Mouse (Mus musculus): ENCODE results near the gene Nfix.

Gene Nfix

DNA sequence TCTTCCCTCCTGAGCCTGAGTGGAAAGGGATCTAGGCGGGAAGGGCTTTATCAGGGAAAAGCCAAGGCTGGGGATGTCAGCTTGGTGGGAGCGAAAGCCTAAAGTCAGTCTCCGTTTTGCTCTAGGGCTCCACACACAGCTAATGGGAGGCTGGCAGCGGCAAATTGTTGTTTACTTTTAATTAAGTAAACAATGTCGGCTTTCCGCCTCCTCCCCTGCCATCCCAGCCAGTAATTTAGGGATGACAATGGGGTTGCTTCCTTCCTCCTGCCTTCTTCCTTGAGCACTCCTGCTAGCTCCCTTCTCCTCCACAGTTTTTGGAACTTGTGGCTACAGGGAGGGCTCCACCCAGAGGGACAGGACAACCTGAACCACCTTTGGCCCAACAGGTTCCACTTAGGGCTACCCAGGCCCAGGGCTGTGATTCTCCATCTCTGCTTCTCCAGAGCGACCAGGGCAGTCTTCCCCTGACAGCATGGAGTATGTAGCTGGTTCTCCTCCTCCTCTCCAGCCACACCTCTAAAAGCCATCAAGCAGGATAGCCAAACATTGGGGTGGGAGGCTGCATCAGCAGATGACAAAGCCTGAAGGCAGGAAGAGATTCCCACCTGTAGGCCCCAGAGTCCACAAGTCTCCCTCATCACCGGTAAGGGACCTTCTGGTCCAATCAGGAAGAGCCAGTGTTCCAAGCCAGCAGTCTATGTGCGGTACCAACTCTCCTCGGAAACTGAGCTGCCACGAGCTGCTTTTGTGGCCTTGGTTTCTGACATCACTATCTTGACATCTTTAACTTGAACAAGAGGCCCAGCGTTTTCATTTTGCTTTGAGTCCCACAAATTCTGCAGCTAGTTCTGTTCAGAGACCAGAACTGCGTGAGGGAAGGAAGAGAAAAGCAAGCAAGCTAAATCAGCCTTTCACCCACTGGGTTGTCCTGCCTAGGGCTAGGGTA is 59.0 kb downstream of the Nfix start:
- in situ Hi-C loops (cut with MseI, MboI) = no loop called here

DNA sequence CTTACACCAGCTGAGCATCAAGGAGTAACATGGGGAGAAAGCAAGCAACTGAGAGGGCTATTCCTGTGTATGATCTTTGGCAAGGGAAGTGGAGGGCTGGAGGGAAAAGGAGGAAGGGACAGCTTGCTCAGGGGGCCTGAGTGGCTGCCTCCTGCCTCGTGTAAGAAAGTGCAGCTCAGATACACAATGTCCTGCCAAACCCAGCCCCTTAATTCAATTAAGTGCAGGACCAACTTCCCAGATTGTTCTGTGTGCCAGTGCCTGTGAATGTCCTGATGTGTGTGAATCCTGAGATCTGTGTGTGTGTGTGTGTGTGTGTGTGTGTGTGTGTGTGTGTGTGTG is 60.8 kb downstream of the Nfix start:
- in situ Hi-C loops (cut with MseI, MboI) = no loop called here

DNA sequence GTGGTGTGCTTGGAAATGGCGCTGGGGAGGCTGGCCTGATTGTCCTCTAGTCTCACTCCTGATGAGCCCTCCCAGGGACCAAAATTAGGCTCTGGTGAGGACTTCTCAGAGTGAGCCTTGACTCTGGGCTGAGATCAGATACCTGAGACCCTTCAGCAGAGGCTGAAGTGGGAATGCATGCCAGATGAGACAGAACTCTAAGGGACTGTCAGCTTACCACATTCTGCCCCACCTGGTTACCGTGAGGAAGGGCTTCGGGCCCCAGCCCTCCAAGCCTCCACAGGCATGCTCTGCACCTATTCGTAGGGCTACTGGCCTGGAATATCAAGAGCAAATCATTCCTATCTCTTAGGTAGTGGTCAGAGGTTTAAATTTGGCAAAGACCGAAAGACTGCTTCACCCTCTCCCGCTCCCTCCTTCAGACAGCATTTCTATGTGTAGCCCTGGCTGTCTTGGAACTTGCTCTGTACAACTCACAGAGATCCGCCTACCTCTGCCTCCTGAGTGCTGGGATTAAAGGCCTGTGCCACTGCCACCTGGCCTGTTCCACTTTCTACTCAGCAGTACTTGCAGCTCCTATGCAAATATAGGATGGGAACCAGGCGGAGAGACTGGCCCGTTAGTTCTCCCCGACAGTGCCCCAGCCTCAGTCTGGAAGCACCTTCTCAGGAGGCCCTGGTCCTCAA is 61.3 kb downstream of the Nfix start:
- in situ Hi-C loops (cut with MseI, MboI) = no loop called here

DNA sequence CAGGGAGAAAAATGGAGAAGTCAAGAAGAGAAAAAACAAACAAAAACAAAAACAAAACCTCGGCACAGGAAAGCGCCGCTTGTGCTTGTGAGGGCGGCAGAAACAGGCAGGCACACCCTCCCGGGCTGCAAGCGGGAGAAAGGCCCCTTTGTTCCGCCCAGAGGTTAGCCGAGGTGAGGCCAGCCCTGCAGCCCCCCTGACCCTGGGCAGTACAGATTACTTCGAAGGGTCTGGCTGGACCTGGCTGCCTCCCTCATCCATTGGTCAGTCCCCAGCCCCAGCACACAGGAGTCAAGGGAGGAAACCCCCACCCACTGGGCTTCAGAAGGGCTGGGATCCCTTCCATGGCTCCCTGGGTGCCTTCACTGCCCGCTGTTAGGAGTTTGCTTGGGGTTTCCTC is 61.9 kb downstream of the Nfix start:
- in situ Hi-C loops (cut with MseI, MboI) = no loop called here

DNA sequence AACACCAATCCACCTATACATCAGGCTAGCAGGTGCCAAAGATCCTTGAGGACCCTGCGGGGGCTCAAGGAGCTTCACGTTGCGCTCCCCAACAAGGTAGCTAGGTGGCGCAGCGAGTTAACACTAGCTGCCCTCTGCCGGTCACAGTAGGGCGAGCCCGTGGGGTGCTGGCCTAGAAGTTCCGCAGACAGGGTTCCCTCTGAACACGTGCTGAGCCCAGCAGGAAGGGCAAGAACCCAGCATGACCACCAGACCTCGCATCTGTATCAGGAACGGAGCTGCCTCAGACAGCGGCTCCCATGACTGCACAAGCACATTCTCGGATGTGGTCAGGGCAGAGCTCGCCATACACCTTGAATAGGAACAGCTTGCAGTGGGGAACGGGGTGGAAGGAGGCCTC is 62.5 kb downstream of the Nfix start:
- in situ Hi-C loops (cut with MseI, MboI) = no loop called here

DNA sequence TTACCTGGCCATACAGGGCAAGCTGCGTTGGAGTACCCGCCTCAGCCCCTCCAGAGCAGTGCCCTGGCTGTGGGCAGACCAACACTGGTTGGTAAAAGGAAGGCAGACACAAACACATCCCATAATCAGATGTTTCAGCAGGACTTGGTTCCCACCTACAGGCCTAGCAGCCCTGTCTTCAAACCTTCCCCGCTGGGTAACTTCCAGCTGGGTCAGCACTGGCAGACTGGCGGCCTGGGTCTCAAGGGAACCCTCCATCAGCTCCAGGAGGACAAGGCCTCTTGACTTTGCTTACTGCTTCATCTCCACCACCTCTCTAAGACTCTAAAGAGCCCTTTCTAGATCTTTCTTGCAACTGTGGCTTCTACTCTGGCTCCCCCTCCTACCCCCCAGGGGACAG is 63.6 kb downstream of the Nfix start:
- in situ Hi-C loops (cut with MseI, MboI) = no loop called here

DNA sequence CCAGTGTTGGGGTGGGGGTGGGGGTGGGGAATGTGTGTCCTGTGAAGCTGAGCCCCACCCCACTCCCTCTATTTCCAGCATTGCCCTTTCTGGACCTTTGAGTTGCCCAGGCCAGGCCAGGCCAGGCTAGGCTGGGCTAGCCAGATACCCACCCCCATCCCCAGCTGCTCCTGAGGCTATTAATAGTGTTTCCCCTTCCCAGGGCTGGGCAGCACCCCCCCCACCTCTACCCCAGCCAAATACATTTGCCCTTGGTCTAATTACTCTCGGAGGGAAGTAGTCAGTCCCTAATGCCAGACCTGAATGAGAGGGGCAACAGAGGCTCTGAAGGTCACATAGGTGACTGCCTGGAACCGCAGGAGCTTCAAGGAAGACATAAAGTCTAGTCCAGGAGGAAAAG is 64.5 kb downstream of the Nfix start:
- in situ Hi-C loops (cut with MseI, MboI) = no loop called here

DNA sequence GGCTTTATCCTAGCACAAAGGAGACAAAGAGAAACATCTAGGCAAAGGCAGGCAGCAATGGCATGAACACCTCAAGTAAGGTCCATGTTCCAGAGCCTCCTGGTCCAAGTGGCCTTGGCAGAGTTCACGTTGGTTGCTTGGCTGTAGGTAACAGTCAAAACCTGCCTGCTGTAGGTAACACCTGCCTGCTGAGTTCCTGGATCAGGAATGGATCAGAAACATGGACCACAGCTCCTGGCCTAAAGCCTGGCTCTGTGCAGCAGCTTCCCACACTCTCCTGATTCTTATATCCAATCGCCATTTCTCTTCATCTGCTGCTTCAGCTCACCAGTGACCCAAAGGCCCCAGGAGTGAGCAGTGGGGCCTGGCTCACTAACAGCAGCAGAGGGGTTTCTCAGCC is 65.5 kb downstream of the Nfix start:
- in situ Hi-C loops (cut with MseI, MboI) = no loop called here

DNA sequence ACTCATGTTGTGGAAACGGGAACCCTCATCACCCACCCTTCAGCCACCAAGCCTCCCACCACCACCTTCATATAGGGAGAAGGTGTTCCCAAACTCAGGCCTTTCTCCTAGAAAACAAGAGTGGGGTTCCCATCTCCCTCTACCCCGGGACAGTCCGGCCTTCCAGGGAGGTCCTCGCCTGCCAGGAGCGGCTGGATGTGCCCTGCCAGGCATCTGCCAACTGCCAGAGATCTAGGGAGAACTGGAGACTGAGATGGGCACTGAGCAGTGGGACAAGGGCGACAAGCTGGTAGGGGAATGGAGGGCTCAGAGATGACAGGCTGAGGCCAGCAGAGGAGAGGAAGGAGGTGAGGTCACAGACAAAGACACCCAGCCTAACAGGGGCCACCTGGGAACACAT is 66.2 kb downstream of the Nfix start:
- in situ Hi-C loops (cut with MseI, MboI) = no loop called here

DNA sequence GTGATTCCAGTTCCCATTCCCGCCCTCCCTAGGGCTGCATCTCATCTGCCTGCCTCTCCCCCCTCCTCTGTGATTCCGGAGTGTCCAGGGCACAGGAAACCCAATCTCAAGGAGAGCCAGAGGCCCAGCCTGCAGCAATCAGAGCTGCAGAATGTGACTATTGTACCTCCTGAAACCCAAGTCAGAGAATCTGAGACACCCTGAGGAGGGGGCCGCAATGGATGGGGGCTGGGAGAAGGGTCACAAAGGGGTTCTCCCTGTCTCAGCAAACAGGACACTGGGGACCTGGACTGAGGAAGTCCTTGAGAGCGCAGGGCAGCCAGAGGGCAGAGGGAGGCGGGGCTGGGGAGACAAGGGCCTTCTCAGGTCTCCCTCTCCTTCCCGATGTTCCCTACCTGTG is 67.1 kb downstream of the Nfix start:
- in situ Hi-C loops (cut with MseI, MboI) = no loop called here

DNA sequence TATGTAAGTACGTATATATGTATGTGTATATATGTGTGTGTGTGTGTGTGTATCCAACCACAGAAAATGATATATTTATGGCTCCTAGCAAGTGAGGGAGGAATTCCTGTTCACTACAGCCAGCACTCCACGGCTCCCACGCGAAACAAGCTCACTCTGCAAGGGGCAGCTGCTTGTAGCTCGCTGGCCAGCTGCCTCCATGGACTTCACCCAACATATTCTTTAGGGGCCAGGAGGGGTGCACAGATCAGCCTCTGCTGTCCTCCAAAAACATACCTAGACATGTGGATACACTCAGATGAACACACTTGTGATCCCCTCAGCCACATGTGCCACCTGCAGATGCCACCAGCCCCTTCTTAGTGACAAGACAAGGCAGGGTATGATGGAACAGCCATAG is 67.6 kb downstream of the Nfix start:
- in situ Hi-C loops (cut with MseI, MboI) = no loop called here

DNA sequence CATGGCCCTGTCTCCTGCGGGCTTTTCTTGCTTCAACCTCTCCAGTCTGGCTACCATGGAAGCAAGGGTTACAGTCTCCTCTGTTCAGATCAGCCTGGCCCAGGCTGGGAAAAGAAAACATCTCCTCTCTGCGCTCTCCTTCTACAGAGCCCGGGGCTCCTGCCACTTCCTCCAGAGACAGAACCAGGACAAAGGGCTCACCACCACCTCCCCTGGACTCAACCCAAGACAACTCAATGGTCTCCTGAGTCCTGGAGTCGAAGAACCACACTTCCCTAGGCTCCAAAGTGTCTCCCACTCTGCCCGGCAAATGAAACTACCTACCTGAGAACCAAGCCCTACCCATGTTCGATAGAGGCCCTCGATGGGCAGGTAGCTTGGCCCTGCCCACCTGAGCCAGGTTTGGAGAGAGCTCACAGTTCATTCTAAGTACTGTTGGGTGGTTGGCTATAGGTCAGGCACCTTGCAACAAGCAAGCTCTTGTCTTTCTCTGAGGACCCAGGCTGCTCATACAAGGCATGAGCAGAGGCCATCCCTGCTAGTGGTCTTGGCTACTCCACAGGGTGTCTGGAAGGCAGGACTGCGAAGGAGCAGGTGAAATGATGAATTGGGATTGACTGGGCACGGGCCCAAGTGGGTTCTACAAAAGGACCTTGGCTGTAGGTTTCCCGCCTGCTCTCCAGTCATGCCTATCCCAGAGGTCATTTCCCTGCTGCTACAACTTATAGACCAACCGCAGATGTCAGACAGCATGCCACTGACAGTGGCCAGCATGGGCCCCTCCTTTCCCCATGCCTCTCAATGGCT is 68.6 kb downstream of the Nfix start:
- in situ Hi-C loops (cut with MseI, MboI) = no loop called here

DNA sequence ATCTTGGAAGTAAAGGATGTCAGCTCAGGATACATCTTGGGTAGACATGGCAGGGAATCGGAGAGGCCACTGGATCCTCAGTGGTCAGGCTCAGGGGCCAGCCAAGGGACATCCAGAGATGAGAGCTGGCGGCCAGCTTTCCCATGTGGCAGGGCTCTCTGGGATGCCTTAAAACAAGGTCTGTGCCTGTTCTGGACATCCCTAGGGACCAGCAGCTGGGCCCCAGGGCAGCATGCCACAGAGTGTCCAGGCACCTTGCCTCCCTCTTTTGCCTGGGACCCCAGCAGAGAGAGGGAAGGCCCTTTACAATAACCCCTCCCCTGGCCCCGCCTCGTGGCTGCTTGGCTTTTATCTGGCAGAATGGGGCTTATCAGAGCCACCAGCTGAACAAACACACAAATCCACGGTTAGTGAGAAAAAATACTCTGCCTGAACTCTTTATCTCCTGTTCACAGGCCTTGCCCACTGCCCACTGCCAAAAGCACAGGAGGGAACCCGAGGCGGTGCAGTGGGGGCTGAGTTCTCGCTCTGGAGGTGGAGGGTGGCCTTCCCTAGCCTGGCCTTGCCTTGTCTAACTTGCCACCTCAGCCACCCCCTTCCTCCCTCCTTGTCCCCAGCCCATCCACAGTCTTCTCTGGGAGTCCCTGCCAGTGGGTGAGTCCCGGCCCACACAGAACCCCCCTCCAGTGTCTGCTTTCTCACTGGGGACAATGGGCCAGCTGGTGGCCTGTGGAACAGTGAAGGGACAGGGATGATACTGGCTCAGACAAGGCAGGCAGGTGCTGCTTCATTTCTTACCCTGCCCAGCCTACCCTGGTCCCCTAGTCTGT is 69.4 kb downstream of the Nfix start:
- in situ Hi-C loops (cut with MseI, MboI) = no loop called here

DNA sequence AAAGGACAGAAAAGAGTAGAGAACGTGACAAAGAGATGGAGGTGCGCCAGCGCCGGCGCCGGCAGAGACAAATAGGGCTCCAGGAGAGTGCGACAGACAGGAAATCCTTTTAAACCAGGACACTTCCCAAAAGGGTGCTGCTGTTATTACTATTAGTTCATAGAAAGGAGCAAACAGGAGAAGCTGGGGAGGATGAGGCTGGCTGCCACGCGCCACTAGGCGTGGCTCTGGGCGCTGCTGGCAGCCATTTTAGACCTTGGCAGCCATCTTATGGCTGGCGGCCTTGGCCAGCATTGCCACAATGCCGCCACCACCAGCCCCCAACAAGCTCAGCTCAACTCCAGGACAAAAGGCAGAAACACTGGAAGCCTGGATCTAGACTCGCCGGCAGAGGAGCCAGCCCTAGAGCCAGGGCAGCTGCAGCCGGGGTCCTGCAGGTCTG is 70.2 kb downstream of the Nfix start:
- in situ Hi-C loops (cut with MseI, MboI) = no loop called here

DNA sequence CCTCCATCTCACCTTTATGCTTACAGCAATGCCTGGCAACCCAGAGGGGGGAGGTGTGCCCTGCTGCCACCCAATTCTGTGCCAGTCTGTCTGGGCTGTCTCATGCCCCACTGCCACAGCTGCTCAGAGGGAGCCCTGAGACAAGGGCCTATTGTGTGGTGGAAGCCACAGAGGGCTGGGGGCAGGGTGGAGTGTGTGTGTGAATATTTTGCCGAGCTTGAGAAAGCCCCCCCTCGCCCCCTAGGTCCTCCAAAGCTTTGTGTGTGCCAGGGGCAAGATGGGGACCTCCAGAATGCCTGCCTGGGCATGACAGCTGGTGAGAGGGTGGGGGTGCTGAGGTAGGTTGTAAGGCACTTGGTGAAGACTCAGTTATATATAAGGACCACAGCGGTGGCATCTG is 71.7 kb downstream of the Nfix start:
- in situ Hi-C loops (cut with MseI, MboI) = no loop called here

DNA sequence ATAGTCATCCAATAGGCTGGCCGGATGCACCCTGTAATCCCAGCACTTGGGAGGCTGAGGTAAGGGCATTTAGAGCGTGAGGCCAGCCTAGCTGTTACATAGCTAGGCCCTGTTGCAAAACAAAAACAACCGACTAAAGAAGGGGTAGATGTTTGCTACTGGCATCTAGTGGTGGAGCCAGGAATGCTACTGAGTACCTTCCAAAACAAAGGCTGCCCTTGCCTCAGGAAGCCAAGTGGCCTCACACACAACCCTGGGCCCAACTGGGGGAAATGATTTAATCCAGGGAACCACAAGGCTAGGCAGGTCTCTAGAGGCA is 74.2 kb downstream of the Nfix start:
- in situ Hi-C loops (cut with MseI, MboI) = no loop called here

DNA sequence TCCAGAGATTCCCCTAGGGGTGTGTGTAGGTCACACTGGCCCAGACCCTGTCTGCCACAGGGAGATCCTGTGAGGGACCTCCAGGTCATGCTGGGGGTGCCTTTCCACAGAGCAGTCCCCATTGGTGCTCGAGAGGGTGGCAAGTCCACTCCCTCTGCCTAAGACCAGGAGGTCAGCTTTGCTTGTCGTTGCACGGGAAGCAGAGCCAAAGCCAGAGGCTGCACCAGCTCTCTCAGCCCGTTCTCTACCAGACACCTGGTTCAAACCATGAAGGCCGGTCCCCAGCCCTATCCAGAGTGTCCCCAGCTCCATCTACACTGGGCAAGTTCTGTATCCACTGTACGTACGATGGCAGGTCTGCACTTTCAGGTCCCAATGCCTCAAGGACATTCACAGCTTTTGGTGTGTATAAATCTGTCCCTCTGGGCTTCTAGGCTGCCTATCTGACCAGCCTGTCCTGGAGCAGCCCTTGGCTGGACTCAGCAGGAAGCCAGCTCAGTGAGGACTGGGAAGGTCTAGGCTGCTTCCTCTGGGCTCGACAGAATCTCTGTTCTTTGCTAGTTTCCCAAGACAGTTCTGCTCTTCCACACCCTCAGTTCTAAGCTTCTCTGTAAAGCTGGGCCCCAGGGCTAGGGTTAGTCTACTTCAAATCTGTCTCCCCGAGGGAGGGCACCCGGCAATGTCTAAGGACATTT is 74.8 kb downstream of the Nfix start:
- in situ Hi-C loops (cut with MseI, MboI) = no loop called here

DNA sequence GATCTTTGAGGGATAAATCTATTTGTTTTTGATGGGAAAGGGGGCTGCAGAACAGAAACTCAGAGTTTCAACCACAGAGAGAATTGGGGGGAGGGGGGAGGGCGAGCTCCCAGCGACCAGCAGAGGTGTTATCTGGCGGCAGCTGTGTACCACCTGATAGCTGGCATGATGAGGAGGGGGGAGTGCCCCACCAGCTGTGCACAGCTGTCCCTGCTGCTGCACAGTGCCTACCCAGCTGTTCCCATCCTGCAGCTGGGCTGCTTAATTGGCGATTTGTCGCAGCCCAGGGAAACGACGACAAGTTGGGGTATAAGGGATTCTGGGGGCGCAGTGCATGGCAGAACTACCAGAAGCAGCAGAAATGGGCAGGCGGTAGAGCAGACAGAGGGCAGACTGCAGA is 75.5 kb downstream of the Nfix start:
- in situ Hi-C loops (cut with MseI, MboI) = no loop called here

DNA sequence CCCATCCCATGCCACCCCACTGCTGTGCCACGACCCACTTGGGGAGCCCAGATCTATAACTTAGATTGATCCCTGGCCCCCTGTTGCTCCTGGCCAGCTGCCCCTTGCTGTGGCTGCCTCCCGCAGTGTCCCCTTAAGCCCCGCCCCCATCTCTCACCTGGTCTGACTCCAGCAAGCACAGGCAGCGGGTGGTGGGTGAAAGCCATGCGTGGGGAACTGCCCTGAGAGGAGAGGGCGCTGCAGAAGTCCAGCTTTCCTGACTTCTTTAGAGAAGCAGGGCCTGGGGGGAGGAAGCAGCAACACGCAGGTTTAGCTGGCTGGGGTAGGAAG is 76.6 kb downstream of the Nfix start:
- in situ Hi-C loops (cut with MseI, MboI) = no loop called here

DNA sequence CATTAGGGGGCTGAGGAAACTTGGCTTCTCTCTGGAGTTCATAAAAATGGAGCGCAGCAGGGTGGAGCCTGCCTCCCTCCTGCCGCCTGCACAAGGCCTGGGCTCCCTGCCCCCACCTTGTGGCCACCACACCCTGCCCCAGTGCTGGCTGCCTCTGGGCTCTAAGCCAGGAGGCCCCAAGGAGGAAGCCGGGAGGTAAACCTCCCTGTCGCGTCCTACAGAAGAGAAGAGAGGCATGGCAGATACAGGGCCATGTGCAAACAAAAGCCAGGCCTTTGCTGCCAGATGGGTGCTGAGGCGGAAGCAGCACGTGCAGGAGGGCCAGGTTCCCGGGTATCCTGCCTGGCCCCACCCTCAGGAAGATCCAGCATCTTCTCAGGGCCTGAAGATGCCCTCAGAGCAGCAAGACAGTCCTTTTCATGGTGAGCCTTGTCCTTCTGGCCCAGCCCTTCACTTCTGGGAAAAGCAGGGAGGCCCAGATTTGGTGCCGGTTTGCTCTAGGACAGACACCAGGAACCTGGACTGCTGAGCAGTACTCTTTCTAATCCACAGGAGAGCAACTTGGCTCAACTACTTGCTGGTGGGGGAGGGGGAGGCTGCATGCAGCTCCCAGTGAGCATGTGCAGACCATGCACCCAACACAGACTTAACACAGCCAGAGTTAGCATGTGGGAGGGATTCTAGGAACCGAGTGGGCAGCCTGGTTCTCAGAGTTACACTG is 77.1 kb downstream of the Nfix start, which contains the start of gene G430095P16Rik:
G430095P16Rik (plus strand) TSS at position 158 of the 721 bp plus-strand sequence.
- in situ Hi-C loops (cut with MseI, MboI) = no loop called here

DNA sequence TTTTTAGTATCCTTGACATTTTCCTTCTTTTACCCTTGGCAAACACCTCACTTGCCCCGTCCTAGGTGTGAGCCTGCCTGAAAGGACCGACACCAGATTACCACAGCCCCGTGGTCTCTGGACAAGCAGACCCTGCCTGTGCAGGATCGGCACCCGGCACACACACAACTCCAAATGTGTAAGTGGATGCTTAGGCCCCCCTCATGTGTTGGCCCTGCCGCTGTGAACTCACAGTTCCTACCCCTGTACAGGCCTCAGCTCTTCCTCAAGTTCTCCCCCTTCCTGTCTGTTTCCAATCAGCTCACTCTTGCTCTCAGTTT is 77.7 kb downstream of the Nfix start:
- in situ Hi-C loops (cut with MseI, MboI) = no loop called here

All from mouse trophoblast stem cell (cell line).